Mouse (Mus musculus): ENCODE results near the gene Igsf10.

Gene Igsf10

DNA sequence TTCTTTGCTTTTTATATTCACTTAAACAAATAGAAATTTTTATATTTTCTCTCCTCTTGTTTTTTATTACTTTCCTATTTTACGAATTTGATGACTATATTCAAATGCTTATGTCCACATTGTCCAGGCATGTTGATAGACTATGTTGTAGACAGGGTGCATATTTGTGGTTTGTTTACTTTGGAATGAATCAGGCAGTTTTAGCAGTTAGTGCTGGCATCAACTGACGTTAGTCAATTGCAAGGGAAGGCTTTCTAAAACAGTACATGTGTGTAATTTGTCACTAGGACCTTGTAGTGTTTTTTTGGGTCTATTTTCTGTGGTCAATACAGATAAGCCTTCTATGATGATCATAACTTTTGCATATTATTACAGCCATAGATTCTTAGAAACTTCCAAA lies 53.6 kb downstream of the Igsf10 start:
- DNase-seq (ENCODE audit: low spot score): no peak

DNA sequence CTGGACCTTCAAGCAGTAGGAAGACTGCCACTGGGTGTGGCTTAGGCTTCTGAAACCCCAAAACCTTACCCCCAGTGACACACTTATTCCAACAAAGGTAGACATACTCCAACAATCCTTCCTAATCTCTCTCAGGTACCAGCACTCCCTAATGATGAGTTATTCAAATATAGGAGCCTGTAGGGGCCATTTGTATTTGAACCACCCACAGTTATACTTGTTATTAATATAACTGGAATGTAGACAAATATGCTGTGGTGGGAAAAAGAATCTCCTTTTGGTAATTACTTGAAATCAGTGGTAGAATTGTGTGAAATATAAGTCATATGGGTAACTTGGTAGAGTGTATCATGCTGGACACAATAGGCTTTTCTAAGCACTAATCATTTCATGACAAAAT lies 65.6 kb downstream of the Igsf10 start:
- DNase-seq (ENCODE audit: low spot score): no peak

- DNase-seq (ENCODE audit: low spot score): no peak
Observed at GRCm38 (mm10) chr3:59278254-59278533, 66.0 kb downstream of the Igsf10 start.

GRCm38 (mm10) chr3:59277502-59278253 lies 66.5 kb downstream of the Igsf10 start:
- DNase-seq (ENCODE audit: low spot score): no peak

GRCm38 (mm10) chr3:59270811-59271210 lies 73.4 kb downstream of the Igsf10 start:
- DNase-seq (ENCODE audit: low spot score): no peak
